Mouse (Mus musculus) myocyte (in vitro differentiated cells): ENCODE data around the gene Fkbp7.

Experiments
- CEBPB ChIP-seq: IDR thresholded peaks from 2 replicates; pipeline ENCODE4 v1.6.1; 2011; ENCODE audit warnings: mild to moderate bottlenecking, moderate library complexity; ENCODE audit not compliant: poor library complexity, insufficient read depth, severe bottlenecking
- E2F4 ChIP-seq: IDR thresholded peaks from one replicate; pipeline ENCODE4 v1.6.1; 2011; ENCODE audit warnings: mild to moderate bottlenecking, control low read depth, moderate library complexity; ENCODE audit not compliant: insufficient read depth
- MAX ChIP-seq: IDR thresholded peaks from one replicate; pipeline ENCODE4 v1.6.1; 2011; ENCODE audit warnings: low read depth, mild to moderate bottlenecking, control low read depth
- MYOD1 ChIP-seq, 3 experiments: IDR thresholded peaks; one replicate each; pipeline ENCODE4 v1.6.1; 2011; ENCODE audit warnings: control low read depth in 2 of 3, low read depth in 2 of 3, mild to moderate bottlenecking in 2 of 3, moderate library complexity in 1 of 3; ENCODE audit not compliant: insufficient read length in 2 of 3, control insufficient read depth in 1 of 3
- MYOG ChIP-seq, 3 experiments: IDR thresholded peaks; one replicate each; pipeline ENCODE4 v1.6.1; 2011; ENCODE audit warnings: control low read depth in 2 of 3, low read depth in 2 of 3, mild to moderate bottlenecking in 2 of 3; ENCODE audit not compliant: insufficient read length in 2 of 3, control insufficient read depth in 1 of 3, insufficient read depth in 1 of 3
- POLR2A ChIP-seq: IDR thresholded peaks from one replicate; pipeline ENCODE4 v1.6.1; 2011; ENCODE audit warnings: low read depth, mild to moderate bottlenecking, control low read depth, moderate library complexity; ENCODE audit not compliant: insufficient read length
- POLR2AphosphoS2 ChIP-seq: IDR thresholded peaks from one replicate; pipeline ENCODE4 v1.6.1; 2011; ENCODE audit warnings: low read depth, control low read depth; ENCODE audit not compliant: insufficient read length
- REST ChIP-seq: IDR thresholded peaks from one replicate; pipeline ENCODE4 v1.6.1; 2011; ENCODE audit warnings: mild to moderate bottlenecking, control low read depth, moderate library complexity; ENCODE audit not compliant: insufficient read depth, insufficient read length
- SRF ChIP-seq: IDR thresholded peaks from one replicate; pipeline ENCODE4 v1.6.1; 2011; ENCODE audit warnings: low read depth; ENCODE audit not compliant: control insufficient read depth, insufficient read length
- TCF12 ChIP-seq: IDR thresholded peaks from one replicate; pipeline ENCODE4 v1.6.1; 2011; ENCODE audit warnings: mild to moderate bottlenecking, control low read depth; ENCODE audit not compliant: poor library complexity, insufficient read depth, severe bottlenecking
- TCF3 ChIP-seq: IDR thresholded peaks from one replicate; pipeline ENCODE4 v1.6.1; 2011; ENCODE audit warnings: low read depth, control low read depth; ENCODE audit not compliant: insufficient read length
- USF1 ChIP-seq: IDR thresholded peaks from one replicate; pipeline ENCODE4 v1.6.1; 2011; ENCODE audit warnings: low read depth, mild to moderate bottlenecking, control low read depth, moderate library complexity

DNA sequence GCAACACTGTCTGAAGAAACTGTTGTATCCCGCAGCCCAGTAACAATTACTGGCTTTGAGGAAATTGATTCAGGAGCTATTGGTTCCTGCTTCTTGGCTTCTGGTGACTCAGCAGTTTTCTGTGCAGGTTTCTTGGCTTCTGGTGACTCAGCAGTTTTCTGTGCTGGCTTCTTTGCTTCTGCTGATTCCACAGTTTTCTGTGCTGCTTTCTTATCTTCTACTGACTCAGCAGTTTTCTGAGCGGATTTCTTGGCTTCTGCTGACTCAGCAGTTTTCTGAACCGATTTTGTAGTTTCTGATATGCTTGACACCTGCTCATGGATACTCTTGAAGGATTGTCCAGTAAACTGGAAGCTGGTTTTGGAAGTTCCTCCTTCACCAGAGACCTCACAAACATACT is 35.6 kb upstream of the Fkbp7 start:
- TF ChIP-seq POLR2A: no peak
- TF ChIP-seq TCF12: no peak
- no peak for TF ChIP-seq E2F4
- TF ChIP-seq POLR2AphosphoS2: no peak
- TF ChIP-seq CEBPB: no peak
- TF ChIP-seq MAX: no peak
- no peak for TF ChIP-seq REST
- no peak for TF ChIP-seq SRF
- TF ChIP-seq USF1: no peak
- TF ChIP-seq MYOD1 (IDR thresholded peaks at IDR 0.05; ENCODE audit: control insufficient read depth in 1 of 3, insufficient read length in 2 of 3, low read depth in 2 of 3): no peak
- TF ChIP-seq MYOG (IDR thresholded peaks at IDR 0.05; ENCODE audit: control insufficient read depth in 1 of 3, insufficient read depth in 1 of 3, insufficient read length in 2 of 3, low read depth in 2 of 3): no peak
- no peak for TF ChIP-seq TCF3
